Mouse (Mus musculus) E14TG2a.4 (cell line): ENCODE measurements around the gene Rdh9.

Source experiments
- CTCF ChIP-seq: conservative IDR thresholded peaks from 2 replicates; pipeline ENCODE4 v1.5.1; 2014; ENCODE audit warnings: low read length
- NANOG ChIP-seq: IDR thresholded peaks from 2 replicates; pipeline ENCODE4 v1.6.1; 2014; ENCODE audit warnings: borderline replicate concordance, low read length, mixed read lengths
- POU5F1 ChIP-seq: IDR thresholded peaks from 2 replicates; pipeline ENCODE4 v1.6.1; 2014; ENCODE audit warnings: low read length, borderline replicate concordance

DNA sequence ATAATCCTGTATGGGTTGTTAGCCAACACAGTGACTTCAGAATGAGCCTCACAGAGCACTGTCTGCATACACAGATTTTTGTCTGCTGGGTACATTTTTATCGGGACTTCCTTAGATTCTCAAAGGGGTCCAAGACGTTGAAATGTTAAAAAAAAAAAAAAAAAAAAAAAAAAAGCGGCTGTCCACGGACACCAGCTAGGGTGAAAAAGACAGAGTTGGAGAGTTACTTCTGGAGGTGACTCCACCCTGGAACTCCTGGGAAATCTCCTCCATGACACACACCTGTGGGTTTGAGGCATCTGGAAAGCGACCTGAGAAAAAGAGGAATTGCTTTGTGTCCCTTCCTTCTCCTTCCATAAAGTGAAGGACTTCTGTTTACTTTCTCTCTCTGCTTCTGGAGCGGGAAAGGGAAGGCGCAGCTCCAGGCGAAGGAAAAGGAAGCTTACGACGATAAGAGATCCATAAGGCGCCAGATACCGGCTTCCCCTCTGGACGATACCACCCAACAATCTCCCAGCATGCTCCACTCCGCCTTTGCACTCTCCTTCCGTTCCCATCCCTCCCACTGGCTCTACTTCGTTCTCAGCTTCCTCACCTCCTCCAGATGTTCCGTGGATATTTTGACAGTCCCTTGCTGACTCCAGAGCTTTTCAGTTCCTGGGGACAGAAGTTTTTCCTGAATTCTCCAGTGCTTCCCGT, 20.3 kb upstream of the Rdh9 start:
- TF ChIP-seq CTCF (no peak), NANOG (no peak), POU5F1 (no peak)
